Mouse (Mus musculus) layer of hippocampus, adult 8-10 months (tissue): ENCODE measurements around the gene Veph1. TPM values are rescaled to one million over a fixed set of nuclear protein-coding genes. Genes with fewer than 3 reads are reported as not detected.

ENCODE experiments used
- DNase-seq, 2 experiments: peaks; one replicate each; pipeline ENCODE4 v3.0.0; 2022; ENCODE audit warnings: low spot score in 2 of 2
- total RNA-seq, 4 experiments: library from RNA; stranded (reverse); gene quantifications; 2 replicates each; pipeline ENCODE4 v1.2.4; 2022

Veph1 gene
- under 1 TPM in 2 of 4 experiments, not detected in 2; 0.16 to 0.24 TPM for total RNA-seq

DNA sequence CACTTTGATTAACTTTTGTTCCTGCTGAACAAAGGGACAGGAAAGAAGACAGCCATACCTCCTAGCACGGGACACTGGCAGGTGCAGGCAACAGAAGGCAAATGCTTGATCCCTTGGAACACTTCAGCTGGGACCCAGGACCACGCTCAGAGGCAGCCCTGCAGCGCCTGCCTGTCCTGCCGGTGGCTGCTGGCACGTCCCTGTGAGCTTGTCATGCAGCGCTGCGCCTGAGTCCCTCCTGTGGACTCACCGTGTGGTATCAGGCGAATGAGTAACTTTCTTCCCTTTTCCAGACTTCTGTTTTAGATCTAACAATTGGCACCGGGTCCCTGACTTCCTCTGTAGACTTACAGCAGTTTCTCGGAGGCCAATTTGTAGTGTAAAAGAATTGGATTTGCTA lies at the start of gene Veph1:
Gene Veph1 (minus strand): TSS at position 293 of the 400 bp plus-strand sequence.
- DNase-seq, result no peak

DNA sequence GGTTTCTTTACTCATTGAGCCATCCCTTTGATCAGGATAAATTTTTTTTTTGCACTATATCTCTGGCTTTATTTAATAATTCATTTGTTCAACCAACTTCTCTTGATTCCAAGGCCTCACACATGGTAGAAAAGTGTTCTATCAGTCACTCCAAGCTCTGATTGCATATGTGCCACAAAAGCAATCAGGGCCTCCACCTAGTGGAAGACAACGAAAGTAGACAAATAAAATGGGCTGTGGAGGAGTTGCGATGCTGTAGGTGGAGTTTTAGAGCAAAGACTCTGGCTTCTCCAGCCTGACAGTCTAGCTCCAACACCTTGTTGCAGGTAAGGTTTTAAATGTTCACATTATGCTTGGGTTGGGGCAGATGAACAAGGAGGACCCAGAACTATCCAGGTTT lies 44.1 kb upstream of the Veph1 start:
- DNase-seq, result no peak

DNA sequence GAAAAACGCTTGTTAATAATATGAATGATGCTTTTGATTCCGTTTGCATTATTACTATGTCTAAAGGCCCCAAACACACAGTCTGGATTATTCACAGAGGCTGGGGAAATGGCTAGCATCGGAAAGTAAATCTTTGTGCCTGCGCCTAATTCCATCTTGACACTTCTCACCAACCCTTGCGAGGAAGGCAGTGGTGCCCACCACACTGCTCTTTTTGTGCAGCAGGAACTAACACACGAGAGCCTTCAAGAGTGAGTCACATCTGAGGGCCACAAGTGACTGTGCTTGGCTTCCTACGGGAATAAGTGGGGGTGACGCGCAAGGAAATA lies 35.7 kb upstream of the Veph1 start:
- no peak for DNase-seq

DNA sequence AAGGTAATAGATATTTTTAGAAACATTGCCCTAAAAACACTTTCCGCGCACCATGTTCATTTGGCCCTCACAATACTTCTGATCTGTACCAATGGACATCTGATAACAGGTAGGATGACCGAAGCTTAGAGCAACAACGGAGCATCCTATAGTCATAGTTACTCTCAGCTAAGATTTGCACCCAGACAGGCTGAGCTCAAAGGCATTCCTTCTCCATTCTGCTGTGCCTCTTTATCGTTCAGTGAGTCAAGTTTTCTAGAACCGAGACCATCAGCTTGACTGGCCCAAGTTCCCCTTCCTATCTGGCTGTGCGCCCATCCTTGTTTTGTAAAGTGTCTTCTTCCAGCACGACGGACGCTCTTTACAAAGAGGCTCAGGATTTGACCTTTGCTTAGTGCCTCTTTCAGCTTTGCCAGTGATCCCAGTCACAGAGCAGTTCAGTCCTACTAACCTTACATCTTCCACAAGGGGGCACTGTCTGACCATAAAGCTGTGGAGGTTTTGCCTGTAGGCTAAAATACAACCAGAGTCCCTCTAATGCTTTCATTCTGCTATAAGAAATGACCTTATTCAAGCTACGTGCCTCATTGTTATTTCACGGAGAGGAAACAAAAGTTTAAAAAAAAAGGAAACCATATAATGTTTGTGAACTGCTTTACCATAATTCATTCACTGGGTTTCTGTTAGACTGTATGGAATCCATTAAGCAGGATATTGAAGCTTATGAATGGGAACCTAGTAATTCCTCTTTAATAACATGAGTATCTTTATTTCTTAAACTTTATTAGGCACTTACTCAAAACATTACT lies 35.2 kb upstream of the Veph1 start:
- DNase-seq, result peak; percentile 16 to 44

DNA sequence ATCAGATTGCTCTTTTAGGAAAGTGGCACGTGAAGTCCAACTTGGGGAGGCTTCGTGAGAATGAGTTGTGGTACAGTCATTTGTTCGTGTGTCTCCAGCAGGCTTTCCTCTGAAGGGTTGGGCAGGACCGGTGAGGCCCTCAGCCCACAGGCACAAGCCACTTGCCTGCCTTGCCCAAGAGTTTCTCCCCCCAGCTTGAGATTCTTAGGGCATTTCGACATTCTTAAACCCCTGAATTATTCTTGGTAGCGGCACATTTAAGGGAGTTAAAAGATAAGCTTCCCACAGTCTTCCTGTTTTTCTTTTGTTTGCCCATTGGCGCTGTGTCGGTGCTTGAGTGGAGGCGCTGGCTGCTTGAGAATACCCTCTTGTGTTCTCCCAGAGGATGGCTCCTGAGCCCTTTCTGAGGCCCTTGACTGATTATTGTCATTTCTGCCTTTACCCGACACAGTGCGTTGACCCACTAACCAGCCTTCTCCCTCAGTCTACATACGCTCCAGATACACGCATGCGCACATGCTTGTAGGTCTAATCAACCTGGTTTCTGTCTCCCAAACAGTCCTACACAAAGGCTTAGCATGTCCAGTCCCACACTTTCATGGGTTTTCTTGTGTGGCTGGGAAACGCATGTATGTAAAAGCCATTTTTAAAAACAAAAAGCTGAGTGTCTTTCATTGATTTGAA lies 34.4 kb upstream of the Veph1 start:
- no peak for DNase-seq

DNA sequence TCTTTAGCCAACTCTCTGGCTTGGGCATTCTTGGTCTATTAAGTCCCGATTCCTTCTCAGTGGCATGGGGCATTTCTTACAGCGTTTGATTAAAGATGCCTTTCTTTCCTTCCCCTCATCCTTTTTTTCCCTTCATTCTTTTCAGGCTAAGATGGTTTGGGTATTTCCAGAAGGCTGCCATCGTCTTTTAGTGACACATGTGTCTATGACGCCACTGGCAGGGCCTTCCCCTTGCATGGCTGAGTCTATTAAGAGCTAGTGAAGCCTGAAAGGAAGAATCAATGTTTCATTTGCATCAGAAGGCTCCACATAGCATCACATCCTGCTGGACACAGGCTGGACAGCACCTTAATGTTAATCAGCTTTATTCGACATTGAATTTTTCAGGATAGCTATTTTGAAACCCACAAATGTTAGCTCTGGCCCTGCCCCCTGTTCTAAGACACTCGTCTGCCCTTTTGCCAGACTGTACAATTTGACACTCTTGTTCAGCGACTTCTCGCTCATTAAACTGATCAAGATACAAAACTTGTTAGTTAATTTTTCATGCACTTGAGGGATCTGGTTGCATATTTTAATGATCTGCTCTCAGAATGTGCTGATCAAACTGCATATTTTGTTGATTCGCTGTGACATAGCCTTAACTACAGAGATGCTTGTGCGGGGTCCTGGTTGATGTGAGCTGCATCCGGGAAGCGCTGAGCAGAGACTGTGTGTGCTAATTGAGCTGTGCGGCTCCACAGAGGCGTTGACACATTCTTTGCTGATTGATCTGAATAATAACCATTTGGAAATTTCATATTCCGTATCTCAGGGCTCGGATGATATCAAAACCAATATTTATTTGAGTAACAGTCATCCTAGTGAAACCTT lies 29.6 kb upstream of the Veph1 start:
- no peak for DNase-seq

DNA sequence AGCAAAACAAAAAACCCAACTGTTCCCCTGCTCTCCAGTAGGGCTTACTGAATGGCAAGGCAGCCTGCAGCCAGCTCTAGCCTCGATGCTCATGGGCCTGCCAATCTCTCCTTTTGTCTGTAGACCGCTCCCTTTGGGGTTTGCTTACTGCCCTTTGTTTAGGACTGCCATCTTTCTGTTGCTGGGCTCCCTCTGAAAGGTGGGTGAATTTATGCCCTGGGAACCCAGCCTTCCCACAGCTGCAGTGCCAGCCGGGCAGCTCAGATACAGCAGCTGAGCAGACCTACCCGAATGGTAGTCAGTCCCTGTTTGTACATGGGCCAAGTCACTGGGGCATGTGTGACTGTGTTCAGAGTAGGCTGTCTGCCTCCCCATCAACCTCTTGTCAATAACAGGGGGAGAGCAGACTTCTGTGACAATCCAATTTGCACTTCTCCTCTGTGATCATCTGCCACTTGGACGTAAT lies 28.9 kb upstream of the Veph1 start:
- DNase-seq, result no peak

DNA sequence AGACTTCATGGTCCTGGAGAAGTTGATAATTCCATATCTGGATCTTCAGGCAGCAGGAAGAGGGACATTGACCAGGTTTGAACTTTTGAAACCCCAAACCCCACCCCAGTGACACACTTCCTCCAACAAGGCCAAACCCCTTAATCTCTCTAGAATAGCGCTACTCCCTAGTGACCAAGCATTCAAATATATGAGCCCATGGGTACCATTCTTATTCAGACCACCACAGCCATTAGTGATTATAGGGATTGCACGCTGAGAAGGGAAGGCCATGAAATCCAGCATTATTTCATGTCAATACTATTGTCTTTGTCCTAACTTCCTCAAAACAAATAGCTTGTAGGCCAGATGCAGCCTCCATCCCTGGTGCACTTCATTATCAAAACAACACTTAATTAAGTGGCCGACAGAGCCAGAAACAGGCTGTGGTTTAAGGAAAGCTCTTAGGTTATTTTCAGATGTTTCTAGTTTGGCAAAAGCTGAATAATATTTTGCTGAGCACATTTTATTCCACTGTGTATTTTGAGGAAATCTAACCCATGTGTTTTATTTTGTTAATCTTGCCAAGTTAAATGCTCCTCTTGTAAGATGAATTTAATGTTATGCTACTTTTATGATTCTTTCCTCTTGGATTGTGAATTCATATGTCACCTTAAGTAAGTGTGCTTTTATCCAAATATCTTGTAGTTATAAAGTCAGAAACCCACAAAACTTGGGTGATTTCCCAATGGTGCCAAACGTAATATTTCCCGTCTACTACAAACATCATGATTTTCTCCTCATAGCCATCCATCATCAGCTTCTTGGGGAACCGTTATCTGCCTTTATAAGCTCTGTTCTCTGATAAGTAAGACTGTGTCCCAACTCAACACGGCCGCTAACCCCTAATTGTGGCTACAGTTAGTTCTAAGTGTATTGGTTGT lies 18.4 kb upstream of the Veph1 start:
- no peak for DNase-seq

DNA sequence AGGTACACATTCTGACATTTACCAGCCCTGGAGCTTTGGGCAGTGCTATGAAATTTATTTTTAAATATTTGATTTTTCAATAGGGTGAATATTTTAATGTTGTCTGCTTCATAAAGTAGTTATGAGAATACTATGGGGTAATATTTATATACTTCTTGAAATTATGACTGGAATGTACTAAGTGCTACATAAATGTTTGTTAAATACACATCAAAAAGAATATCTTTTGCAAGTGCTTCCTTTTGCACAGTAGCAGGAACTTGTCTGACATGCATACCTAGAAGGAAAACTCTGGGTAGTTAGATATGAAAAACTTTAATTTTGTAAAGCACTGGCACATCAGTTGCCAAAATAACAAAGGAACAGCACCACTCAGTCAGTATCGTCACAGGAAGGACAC lies 13.9 kb upstream of the Veph1 start:
- DNase-seq, result no peak

DNA sequence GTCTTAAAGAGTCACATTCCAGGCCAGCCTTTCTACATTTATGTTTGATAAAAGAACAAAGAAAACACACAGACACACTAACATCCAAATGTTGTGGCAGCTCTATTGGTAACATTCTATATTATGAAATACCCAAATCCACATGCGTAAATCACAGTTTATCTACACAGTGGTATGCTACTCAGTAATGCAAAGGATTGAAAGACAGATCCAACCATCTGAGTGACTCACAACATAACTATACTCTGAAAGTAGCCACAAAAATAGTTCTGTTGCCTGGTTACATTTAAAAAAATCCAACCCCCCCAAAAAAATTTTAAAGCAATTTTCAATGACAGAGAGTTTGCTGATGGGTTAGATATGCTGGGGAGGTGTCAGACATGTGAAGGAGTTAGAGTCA lies 12.9 kb upstream of the Veph1 start:
- no peak for DNase-seq

DNA sequence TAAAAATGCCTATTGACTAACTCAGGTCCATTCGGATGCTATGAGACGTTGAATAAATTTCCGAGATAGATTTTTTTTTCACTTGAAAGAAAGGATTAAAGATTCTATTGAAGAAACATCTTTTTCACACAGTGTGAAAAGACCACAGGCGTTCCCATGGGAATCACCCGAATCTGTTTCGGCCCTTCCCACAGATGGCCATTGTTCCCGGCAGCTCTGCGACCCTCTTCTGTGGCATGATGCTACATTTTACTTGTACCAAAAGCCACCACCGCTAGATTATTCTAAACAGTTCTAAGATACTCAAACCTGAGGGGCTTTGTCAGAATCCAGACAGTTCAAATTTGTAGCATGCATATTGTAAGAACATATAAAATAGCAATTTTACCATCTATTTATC lies 1.4 kb downstream of the Veph1 start:
- DNase-seq, result no peak

DNA sequence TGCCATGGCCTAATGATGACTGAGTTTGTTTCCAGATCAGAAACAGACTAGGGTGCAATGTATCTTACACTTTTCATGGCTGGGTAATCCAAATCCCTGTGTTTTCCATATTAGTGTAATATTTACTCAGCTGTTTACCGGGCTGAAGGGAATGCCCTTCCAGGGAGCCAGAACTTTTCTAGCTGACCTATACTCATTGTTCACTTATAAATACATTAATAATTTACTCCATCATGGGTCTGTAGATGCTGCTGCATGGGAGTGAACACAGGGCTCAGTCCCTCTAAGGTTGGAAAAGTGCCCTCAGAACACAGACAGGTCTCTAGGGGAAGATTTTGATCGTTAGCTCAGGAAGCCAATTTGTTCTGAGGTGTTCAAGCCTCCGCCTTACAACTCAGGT lies 1.9 kb downstream of the Veph1 start:
- no peak for DNase-seq

DNA sequence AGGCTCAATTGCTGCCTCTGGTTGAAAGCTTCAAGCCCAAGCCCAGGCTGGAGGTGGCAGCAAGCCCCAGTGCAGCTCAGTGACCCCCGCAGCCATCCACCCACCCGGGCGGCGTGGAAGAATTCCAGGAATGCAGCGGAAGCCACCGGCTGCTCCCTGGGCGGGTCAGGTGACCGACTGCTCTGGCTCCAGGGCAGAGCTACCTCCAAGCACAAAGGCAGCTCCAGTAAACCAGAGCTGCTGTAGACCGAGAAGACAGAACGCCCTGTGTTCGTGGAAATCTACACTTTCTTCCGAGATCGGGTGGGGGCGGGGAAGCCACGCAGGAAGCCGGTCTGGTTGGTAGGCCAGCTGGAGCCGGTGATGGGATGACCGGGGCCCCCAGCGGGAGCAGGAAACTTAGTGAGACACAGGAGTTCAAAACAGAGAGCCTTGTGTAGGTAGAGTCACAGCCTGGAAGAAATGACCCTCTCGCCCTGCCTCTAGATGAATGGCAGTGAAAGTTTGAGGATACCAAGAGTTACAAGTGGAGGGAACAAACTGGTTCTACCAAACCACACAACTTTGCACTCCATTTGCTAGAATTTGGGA lies 4.2 kb downstream of the Veph1 start:
- DNase-seq, result no peak

DNA sequence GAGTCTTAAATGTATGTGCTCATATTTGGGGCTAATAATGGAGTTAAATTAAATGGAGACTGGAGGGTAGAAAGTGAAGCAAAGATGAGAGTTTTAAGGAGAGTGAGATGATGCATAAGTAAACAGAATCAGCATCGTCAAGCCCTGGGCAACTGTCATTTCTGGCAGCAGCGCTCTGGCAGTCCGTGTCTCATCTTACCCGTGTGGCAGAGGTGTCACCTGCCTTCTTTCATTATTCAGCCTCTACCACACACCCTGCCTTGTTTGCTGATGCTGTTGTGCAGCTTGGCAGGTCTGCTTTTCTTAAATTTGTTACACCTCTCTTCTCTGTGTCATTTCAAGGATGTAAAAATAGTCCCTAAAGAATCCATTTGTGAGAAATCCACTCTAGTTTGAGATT lies 33.4 kb downstream of the Veph1 start:
- no peak for DNase-seq

DNA sequence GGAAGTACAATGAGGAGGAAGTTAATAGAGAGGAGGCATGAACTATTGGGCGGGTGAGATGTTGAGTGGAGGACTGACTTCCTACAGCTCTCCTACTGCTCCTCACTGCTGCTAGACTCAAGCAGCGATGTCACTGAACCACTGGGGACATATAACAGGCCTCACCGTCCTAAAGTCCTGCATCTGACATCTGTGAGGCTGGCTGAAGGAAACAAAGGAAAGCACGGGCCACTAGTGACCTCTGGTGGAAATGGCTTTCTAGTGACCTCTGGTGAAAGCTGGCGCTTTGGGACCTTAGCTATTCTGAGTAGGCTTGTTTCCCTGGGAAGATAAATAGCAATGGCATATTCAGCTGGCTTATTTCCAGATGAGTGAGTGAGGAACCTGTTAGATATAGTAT lies 34.3 kb downstream of the Veph1 start:
- DNase-seq, result no peak

DNA sequence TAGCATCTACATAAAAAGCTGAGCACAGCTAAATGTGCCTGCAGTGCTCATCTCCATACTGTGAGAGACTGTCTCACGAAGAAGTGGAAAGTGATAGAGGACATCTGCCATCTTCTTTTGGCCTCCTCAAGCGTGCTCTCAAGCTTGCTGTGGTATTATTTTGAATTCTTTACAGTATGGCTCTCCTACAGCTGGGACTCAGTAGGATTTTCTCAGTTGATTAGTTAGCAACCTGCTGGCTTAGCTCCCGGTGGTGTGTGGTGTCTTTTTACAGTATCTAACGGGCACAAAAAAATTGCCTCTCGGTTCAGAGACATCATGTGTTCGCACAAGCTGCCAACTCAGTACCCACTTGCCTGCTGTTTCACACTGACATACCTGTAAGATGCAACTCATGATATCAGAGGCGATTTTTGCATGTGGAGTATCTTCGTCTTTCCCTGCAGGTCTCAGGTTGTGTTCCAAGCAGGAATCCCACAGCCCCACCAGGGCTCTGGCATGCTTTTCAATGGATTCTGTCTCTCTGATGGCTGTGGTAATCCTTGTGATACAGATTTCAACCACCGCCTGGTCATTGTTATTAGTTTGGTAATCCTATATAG lies 42.0 kb downstream of the Veph1 start:
- peak in 1 of 2 experiments; percentile 6 for DNase-seq

DNA sequence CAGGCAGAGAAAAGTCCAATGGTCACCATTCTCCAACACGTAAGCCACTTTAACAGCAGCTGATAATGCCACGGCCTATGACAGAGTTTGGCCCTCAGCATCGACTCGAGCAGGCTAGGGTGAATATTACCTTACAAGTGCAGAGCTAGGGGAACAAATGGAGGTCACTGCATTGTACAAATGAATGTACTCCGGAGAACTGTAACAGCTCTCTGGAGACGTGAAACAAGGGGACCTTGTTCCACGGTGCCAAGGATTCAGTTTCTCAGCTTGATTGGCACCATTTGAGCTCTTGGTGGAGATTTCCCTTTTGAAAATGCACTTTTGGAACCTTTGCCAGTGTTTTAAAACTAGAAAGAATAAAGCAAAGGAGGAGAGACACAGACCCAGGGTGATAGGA lies 44.8 kb downstream of the Veph1 start:
- DNase-seq, result no peak

DNA sequence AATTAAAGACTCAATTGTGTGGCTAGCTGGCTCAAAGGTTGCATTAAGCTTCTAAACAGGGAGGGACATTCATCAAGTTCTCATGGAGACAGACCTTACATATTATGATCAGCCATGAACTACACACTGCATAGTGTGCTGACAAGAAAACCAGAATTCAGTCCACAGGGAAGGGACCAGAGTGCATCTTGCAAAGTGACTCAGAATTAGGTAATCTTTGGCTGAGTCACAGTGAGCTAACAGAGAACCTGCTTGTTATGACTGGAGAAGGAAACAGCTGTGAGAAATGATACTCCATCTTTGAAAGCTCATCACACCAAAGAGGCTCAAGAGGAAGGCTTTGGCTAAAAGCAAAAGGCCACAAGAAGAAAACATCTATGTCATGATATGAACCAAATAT lies 56.2 kb downstream of the Veph1 start:
- DNase-seq, result no peak

DNA sequence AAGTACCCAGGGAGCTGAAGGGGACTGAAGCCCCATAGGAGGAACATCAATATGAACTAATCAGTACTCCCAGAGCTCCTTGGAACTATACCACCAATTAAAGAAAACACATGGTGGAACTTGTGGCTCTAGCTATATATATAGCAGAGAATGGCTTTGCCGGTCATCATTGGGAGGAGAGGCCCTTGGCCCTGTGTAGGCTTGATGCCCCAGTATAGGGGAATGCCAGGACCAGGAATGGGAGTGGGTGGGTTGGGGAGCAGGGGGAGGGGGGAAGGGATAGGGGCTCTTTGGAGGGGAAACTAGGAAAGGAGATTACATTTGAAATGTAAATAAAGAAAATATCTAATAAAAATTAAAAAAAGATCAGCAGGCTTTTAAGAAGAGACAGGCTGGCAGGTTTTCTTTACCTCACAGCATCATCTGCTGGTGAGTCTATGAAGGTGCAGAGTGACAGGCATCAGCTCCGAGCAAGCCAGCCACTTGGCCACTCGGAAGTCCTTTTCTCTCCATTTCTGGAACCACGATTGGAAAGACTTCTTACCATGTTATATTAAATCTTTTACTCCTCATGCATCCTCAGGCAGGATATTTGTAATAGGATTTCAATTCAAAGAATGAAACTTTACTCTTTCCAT lies 60.3 kb downstream of the Veph1 start:
- peak in 1 of 2 experiments; percentile 8 for DNase-seq
